Mouse (Mus musculus) liver, adult 2 months (tissue): ENCODE results near the gene Mcm2.

Source experiments
- CTCF ChIP-seq: fragments of 200-500 bp; IDR thresholded peaks from 2 replicates; pipeline ENCODE4 v1.5.1; 2011; ENCODE audit warnings: low read depth, low read length, control low read depth
- POLR2A ChIP-seq: fragments of 200-500 bp; IDR thresholded peaks from 2 replicates; pipeline ENCODE4 v1.6.1; 2011; ENCODE audit warnings: low read length, control low read depth; ENCODE audit not compliant: insufficient read depth; ENCODE audit errors: extremely low read depth

DNA sequence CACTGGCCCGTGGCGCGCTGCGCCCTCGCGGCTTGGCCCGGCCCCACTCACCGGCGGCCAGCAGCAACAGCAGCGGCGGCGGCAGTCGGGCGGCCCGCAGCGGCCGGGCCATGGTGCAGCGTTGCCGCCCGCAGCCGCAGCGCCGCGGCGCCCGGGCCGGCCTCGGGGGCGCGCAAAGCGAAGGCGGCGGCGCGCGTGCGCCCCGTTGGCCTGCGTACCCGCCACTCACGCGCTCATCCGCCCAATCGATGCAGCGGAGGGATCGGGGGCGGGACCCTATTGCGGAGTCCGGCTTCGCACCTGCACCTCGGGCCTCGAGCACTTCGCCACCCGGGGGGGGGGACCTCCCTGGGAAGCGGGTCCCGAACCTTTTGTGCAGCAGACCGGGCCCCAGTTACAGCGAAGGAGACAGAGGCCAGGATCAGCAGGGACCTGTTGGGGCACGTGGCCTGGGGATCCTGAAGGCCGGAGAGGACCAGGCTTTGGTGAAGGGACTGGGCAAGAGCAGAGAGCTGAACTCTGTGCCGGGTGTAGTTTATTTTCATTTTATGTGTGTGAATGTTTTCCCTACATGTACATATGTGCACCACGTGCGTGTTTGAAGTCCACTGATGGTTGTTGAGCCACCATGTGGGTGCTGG, 23.6 kb downstream of the Mcm2 start, which contains the start of gene Podxl2:
- no peak for TF ChIP-seq POLR2A
- no peak for TF ChIP-seq CTCF
